Mouse (Mus musculus) right cerebral cortex, postnatal 36 days (tissue): ENCODE data around the gene Bpifb6.

Experiments used
- DNase-seq, 2 experiments: peaks; one replicate each; pipeline ENCODE4 v3.0.0; 2022; ENCODE audit warnings: low spot score in 2 of 2, mixed read lengths in 1 of 2

The Bpifb6 gene

DNA sequence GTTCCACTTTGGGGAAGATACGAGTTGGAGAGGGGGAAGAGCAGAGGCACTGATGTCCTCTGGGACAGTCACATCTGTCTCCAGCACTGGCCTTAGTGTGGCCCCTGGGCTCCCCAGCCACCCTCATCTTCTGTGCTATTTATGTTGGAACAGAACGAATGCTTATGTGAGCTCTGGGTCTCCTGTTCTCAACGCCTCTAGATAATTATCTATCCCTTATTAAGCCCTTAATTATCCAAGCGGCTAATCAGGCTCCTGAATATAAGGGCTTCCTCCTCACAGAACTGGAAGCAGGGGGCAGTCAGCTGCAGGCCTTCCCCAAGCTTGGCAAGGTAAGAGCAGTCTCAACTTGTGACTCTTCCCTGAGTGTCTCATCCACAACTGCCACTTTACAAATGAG is at the start of gene Bpifb6:
Bpifb6 (plus strand) TSS at position 301 of the 400 bp plus-strand sequence.
- DNase-seq: no peak

GRCm38 (mm10) chr2:153851030-153851360 is 49.2 kb upstream of the Bpifb6 start:
- DNase-seq: peak; percentile 10 to 39

GRCm38 (mm10) chr2:153853544-153853943 is 46.6 kb upstream of the Bpifb6 start:
- DNase-seq: no peak

DNA sequence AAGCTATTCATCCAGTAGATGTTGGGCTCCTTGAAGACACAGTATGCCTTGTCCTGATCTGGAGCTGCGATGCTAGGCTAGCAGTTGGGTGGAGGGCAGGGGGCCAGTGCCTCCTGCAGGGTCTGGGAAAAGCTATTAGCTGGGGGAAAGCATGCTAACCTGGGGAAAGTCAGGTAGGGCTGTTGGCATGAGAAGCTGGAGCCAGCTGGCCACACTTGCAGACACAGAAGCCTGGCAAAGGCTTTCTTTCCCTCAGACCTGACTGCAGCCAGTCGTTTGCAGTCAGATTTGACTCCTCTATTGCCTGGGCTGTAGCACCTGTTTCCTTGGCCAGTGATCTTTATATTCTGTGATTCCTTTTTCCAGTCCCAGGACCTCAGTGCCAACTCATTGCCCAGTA is 40.6 kb upstream of the Bpifb6 start:
- no peak for DNase-seq

- no peak for DNase-seq
Observed at GRCm38 (mm10) chr2:153860315-153860714, 39.9 kb upstream of the Bpifb6 start.

- DNase-seq: no peak
Observed at GRCm38 (mm10) chr2:153860715-153861114, 39.5 kb upstream of the Bpifb6 start.

- DNase-seq: no peak
Observed at GRCm38 (mm10) chr2:153861960-153862359, 38.2 kb upstream of the Bpifb6 start.

DNA sequence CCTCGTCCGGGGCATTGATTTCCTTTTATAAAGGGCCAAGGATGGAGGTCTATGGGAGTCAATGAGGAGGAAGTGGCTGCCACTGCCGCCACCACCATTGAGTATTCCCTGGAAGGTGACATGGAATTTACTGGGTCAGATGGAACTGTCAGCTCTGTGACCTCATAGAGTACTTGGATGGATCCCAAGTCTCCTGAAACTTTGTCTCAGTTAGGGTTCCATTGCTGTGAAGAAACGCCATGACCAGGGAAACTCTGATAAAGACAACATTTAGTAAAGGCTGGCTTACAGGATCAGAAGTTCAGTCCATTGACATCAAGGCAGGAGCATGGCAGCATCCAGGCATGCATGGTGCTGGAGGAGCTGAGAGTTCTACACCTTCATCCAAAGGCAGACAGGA is 29.2 kb upstream of the Bpifb6 start, which contains the start of gene Sun5:
Sun5 (minus strand) TSS at position 101 of the 400 bp plus-strand sequence.
- no peak for DNase-seq

GRCm38 (mm10) chr2:153874745-153875144 is 25.4 kb upstream of the Bpifb6 start, which contains the start of gene Bpifb2:
Bpifb2 (plus strand) TSS chr2:153875045.
- DNase-seq: no peak

GRCm38 (mm10) chr2:153899111-153899510 is 1.1 kb upstream of the Bpifb6 start:
- no peak for DNase-seq

- DNase-seq: no peak
Observed at GRCm38 (mm10) chr2:153902726-153903125, 2.5 kb downstream of the Bpifb6 start.

GRCm38 (mm10) chr2:153906626-153907025 is 6.4 kb downstream of the Bpifb6 start:
- no peak for DNase-seq

DNA sequence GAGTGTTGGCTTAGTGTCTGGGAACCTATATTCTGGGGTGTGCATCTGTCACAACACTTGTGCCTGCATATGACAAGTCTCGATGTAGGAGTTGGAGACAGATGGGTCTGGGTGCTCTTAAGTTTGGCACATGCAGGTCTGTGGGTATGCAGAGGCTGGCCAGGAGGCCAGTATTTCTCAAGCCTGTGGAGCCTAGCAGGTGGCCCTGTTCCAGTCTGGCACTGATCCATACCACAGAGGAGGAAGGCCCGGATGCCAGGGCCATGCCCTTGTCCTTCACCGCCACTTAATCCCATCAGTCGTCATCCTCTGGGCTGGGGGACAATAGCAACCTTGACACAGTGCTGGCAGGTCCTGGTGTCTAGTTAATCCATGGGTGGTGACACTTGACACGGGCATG is 14.0 kb downstream of the Bpifb6 start:
- peak in 1 of 2 experiments; percentile 10 for DNase-seq

DNA sequence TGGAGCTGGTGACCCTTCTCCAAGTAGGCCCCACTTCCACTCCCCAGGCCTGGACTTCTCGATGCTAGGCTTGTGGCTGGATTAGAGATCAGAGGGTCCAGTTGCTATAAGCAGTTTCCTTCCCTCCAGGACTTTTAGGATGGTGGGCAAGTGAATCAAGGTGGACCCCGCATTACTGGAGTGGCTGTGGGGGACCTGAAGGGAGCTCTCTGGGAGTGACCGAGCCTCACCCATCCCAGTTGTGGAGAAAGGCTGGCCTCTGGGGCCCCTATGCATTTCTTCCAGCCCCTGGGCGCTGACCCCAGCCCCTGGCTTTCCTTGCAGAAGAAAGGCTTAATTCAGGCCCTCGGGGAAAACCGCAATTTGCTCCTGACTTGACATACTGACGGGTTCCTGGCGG is 17.7 kb downstream of the Bpifb6 start, which contains the start of gene Bpifb3:
Bpifb3 (plus strand) TSS at position 301 of the 400 bp plus-strand sequence.
- no peak for DNase-seq

DNA sequence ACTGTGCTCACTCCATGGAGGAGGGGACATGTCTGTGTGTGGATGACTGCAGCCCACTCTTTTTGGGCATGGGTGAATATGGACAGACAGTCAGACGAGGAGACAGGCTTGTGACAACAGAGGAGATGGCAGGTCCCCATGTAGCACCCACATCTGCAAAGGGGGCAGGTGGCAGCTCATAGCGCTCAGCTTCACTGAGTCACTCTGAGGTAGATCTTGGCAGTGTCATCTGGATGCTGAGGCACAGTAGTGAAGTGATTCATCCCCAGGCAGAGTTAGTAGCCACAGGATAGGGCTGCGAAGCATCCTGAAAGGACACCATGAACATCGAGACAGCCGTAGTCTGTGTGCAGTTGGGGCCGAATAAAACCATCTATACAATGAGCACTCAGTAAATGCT is 21.1 kb downstream of the Bpifb6 start:
- DNase-seq: peak; percentile 25 to 40

DNA sequence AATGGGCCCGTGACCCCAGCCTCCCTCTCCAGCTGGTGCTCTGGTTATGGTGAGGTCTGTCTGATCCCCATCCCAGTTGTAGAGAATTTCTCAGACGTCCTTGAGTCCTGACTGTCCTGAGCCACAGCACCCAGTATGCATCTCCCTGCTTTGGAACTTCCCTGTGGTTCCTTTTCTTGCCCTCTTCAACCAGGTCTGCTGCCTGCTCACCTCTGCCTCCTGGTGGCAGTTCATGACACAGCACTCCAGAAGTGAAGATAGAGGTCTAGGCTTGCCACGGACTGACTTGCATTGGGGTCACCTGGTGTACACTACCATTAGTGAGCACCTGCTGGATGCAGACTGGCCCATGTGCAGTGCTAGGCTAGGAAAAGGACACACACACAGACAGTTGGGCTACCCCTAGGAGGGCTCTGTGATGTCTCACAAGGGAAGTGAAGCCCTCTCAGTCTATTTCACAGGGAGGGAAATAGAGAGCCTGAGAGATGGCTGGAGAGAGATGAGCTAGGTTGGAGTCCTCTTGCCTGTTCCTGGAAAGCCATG is 29.8 kb downstream of the Bpifb6 start:
- peak in 1 of 2 experiments; percentile 11 for DNase-seq

GRCm38 (mm10) chr2:153931125-153931524 is 30.9 kb downstream of the Bpifb6 start:
- no peak for DNase-seq

DNA sequence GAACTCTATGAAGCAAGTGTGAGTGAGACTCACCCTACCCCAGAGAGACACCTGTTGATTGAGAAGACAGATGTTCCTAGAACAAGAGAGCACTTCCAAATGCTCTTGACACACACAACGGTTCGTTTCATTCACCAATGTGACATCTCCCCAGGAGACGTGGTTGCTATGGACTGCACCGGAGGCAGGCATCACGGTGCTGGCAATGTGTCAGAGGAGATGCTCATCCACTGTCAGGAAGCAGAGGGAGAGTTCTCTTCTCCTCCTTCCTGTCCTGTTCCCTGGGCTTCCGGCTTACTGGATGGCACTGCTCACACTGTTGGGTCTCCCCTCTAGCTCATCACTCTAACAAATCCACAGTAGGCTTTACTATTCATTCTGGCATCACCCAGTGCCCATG is 33.1 kb downstream of the Bpifb6 start:
- no peak for DNase-seq

GRCm38 (mm10) chr2:153935348-153935747 is 35.2 kb downstream of the Bpifb6 start:
- no peak for DNase-seq

- DNase-seq: no peak
Observed at GRCm38 (mm10) chr2:153937843-153938242, 37.7 kb downstream of the Bpifb6 start, which contains the start of gene Bpifb4. Bpifb4 (plus strand) TSS chr2:153938212.

GRCm38 (mm10) chr2:153943537-153943936 is 43.3 kb downstream of the Bpifb6 start:
- DNase-seq: peak in 1 of 2 experiments; percentile 34

DNA sequence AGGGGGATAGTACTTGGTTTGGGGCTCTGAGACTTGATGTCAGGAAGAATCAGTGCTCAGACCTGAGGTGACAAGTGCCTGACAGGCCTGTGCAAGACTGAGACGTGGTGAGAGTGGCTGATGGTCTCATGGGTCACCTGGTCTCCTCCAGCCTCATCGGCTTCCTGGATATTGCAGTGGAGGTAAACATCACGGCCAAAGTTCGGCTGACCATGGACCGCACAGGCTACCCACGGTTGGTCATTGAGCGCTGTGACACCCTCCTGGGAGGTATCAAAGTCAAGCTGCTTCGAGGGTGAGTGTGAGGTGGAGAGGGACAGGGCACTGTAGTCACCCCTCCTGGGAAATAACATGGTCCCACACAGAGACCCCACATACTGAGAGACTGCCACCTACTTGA is 44.4 kb downstream of the Bpifb6 start:
- no peak for DNase-seq

- DNase-seq: peak; percentile 24 to 27
Observed at GRCm38 (mm10) chr2:153952897-153953296, 52.7 kb downstream of the Bpifb6 start.

DNA sequence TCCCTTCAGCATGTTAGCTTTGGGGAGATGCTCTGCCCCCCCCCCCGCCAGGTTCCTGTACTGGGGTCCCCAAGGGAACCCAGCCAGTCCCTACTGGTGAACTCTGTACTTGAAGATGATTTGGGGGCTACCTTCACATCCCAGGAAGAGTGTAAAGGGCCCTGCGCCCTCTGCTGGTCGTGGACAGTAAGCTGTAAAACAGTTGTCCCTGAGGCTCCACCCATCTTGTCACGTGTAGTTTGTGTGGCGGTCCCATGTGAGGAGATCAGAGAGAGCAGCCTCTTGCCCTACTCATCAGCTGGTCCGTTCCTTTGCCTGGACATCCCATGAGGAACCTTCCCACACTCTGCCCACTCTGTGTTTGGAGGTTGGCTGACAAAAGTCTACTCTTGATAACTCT is 53.6 kb downstream of the Bpifb6 start:
- DNase-seq: no peak
